20 mouse cellular contexts compared by ENCODE assay signal in the genomic region with DNA sequence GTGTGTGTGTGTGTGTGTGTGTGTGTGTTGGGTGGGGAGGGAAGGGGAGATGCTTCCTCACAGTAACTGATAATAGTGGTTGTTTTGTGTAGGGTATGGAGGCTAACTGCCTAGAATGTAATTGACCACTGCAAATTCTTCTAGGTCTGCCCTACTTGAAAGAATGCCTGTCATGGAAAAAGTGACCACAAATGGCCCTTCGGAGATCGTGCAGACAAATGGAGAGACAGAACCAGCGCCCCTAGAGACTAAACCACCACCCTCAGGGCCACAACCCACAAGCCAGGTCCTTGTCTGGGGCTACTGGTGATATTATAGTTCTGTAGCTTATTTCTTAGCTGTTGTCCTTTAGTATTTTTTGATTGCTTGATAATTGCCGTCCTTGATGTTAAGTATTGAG. TPM values are rescaled to one million over a fixed set of nuclear protein-coding genes. Genes with fewer than 3 reads are reported as not detected.
DNase-seq lines count a peak whose midpoint lies in the region; ATAC-seq and TF ChIP-seq lines count a peak whose summit lies in the region.
"Had no signal": no experiment of that assay in that cellular context is flagged by ENCODE, and none has a peak within 500 bp of the region (broad histone marks: within the 10 kb centered on the region; RNA-seq: fewer than 3 reads in every experiment).

No protein-coding gene starts in this region.

- TF ChIP-seq POLR2A in CH12.LX (IDR thresholded peaks at IDR 0.05; ENCODE audit: low read depth, low read length) = no peak
- TF ChIP-seq POLR2A in lung, adult 2 months (IDR thresholded peaks at IDR 0.05; ENCODE audit: borderline replicate concordance, extremely low read depth, low read depth, low read length) = no peak

- no peaks in the 10 kb centered on the region for H3K27me3 ChIP-seq in CH12.LX (replicated peaks)
- no peaks in the 10 kb centered on the region for H3K27me3 ChIP-seq in heart, embryonic 11.5 days (ENCODE audit: control insufficient read depth, insufficient read depth, low read length)
- H3K27me3 ChIP-seq: Patski had no signal

- H3K9ac ChIP-seq in CH12.LX (ENCODE audit: insufficient read depth, low read depth) = no peak overlapping the region
- no peak overlapping the region for H3K9ac ChIP-seq in heart, embryonic 11.5 days (ENCODE audit: low read depth, low read length)

- no peaks in the 10 kb centered on the region for H3K79me2 ChIP-seq in CH12.LX (replicated peaks; ENCODE audit: control insufficient read depth, extremely low read depth, insufficient read depth, poor library complexity, severe bottlenecking)

- no peak overlapping the region for H3K4me2 ChIP-seq in CH12.LX (ENCODE audit: insufficient read depth, low read depth, poor library complexity, severe bottlenecking)
- H3K4me2 ChIP-seq in heart, embryonic 11.5 days = no peak overlapping the region

- peak overlapping the region in 1 of 3 experiments; percentile 42 for H3K4me3 ChIP-seq in CH12.LX (replicated peaks in 1 of 3; ENCODE audit: low read depth in 2 of 3, low read length in 2 of 3, poor library complexity in 1 of 3)
- H3K4me3 ChIP-seq in heart, embryonic 11.5 days (ENCODE audit: low read depth, low read length) = no peak overlapping the region
- no peak overlapping the region for H3K4me3 ChIP-seq in lung, adult 2 months (replicated peaks; ENCODE audit: extremely low read depth, low read depth, low read length)

- DNase-seq in 416B (ENCODE audit: low read depth) (peak; percentile 24), CH12.LX (ENCODE audit: extremely low read depth) (peak; percentile 73)
- no peak for DNase-seq in lung, adult 2 months
- DNase-seq: adrenal gland, adult 2 months; adrenal gland, adult 8-10 months; adrenal gland, postnatal 10 days; adrenal gland, postnatal 14 days; adrenal gland, postnatal 25 days; adrenal gland, postnatal 36 days; B cell, adult 2 months; cerebellum, adult 11 months; cerebellum, adult 11-12 months; cerebellum, adult 18-20 months; cerebellum, adult 2 months; cerebellum, adult 8-10 months had no signal

- dilution Hi-C loops in CH12.LX (cut with MboI; ENCODE audit: extremely low pct_ligation_motif_present, extremely low pct_unique_long_range_greater_than_20kb, low sequenced_read_pairs) = no loop called here

- TF ChIP-seq CTCF in CH12.LX (conservative IDR thresholded peaks at IDR 0.05 in 1 of 2, IDR thresholded peaks at IDR 0.05 in 1 of 2; ENCODE audit: low read depth in 2 of 2, low read length in 2 of 2) = peak in 1 of 2 experiments; percentile 49; a peak in 2 of 4 replicates
- TF ChIP-seq CTCF in lung, adult 2 months (IDR thresholded peaks at IDR 0.05; ENCODE audit: insufficient read depth, low read length) = no peak

- H3K27ac ChIP-seq in CH12.LX (ENCODE audit: insufficient read depth, low read depth) = no peak overlapping the region
- H3K27ac ChIP-seq in heart, embryonic 11.5 days (ENCODE audit: low read depth, low read length) = no peak overlapping the region

- 85% methylated on average over 4 of the region's 4 CpGs for WGBS in heart, embryonic 11.5 days (ENCODE audit: insufficient replicate concordance)
- 86% methylated on average over 4 of the region's 4 CpGs for WGBS in lung, adult 2 months

- no peaks in the 10 kb centered on the region for H3K9me3 ChIP-seq in CH12.LX (replicated peaks; ENCODE audit: low read length)
- no peaks in the 10 kb centered on the region for H3K9me3 ChIP-seq in heart, embryonic 11.5 days (replicated peaks; ENCODE audit: control insufficient read depth, low read length)
- H3K9me3 ChIP-seq: G1E had no signal

- no peak for ATAC-seq in heart, embryonic 11.5 days (replicated peaks; ENCODE audit: insufficient number of reproducible peaks, low FRiP score, low TSS enrichment)
- ATAC-seq: activated CD4-positive, CD25-positive, alpha-beta regulatory T cell, adult 4 months; CD4-positive, CD25-positive, alpha-beta regulatory T cell, adult 4 months; Patski had no signal

- peak; percentile 82 for TF ChIP-seq EP300 in CH12.LX (IDR thresholded peaks at IDR 0.05; ENCODE audit: low read length)

- in situ Hi-C loops in CH12.LX (cut with MboI; ENCODE audit: low pct_ligation_motif_present, low pct_unique_long_range_greater_than_20kb, low sequenced_read_pairs) = loop anchor here (5.0 to 10.0 kb wide), 2 partner anchors 68 to 150 kb away; no protein-coding TSS in a partner anchor

- TF ChIP-seq RAD21 in CH12.LX (IDR thresholded peaks at IDR 0.05; ENCODE audit: low read depth, low read length) = no peak; the same call in 1 of the 2 replicates

- peaks cover 37 to 82% of the 10 kb centered on the region in 2 experiments for H3K36me3 ChIP-seq in CH12.LX (replicated peaks in 1 of 2; ENCODE audit: control insufficient read depth in 1 of 2, insufficient read depth in 1 of 2, low read length in 1 of 2)
- H3K36me3 ChIP-seq in heart, embryonic 11.5 days (ENCODE audit: control insufficient read depth, insufficient read depth, low read length) = peaks cover 14% of the 10 kb centered on the region

- peaks cover 2 to 17% of the 10 kb centered on the region in 2 experiments for H3K4me1 ChIP-seq in CH12.LX (ENCODE audit: control insufficient read depth in 1 of 2, insufficient read depth in 2 of 2)
- no peaks in the 10 kb centered on the region for H3K4me1 ChIP-seq in heart, embryonic 11.5 days (ENCODE audit: control insufficient read depth, insufficient read depth, low read length)
- H3K4me1 ChIP-seq in lung, adult 2 months (ENCODE audit: control insufficient read depth, insufficient read depth, low read length) = no peaks in the 10 kb centered on the region

TF ChIP-seq in CH12.LX, 34 proteins besides CTCF, POLR2A, EP300 and RAD21:
- TF ChIP-seq MYC (IDR thresholded peaks at IDR 0.05; ENCODE audit: low read depth, low read length) (peak; percentile 60; the same call in 1 of the 2 replicates), MAFK (IDR thresholded peaks at IDR 0.05; ENCODE audit: insufficient replicate concordance, low read length) (peak; percentile 60; the same call in 1 of the 2 replicates), ELF1 (IDR thresholded peaks at IDR 0.05; ENCODE audit: low read depth, low read length) (no peak), TBP (conservative IDR thresholded peaks at IDR 0.05; ENCODE audit: low read depth, low read length) (no peak), USF1 (IDR thresholded peaks at IDR 0.05; ENCODE audit: low read depth, low read length) (no peak), CHD2 (IDR thresholded peaks at IDR 0.05; ENCODE audit: low read length) (0 out of 2 replicates have a peak, but pooled peaks have one; percentile 26), ETS1 (conservative IDR thresholded peaks at IDR 0.05; ENCODE audit: low read depth, low read length) (peak; percentile 61), PAX5 (IDR thresholded peaks at IDR 0.05; ENCODE audit: low read length) (no peak), E2F4 (IDR thresholded peaks at IDR 0.05; ENCODE audit: insufficient replicate concordance, low read depth, low read length) (no peak), KAT2A (IDR thresholded peaks at IDR 0.05; ENCODE audit: insufficient replicate concordance, low read length) (no peak), JUND (conservative IDR thresholded peaks at IDR 0.05; ENCODE audit: low read depth, low read length) (peak; percentile 77; the same call in 1 of the 2 replicates), NRF1 (IDR thresholded peaks at IDR 0.05; ENCODE audit: low read depth, low read length) (no peak), MAZ (IDR thresholded peaks at IDR 0.05; ENCODE audit: low read depth, low read length) (0 out of 2 replicates have a peak, but pooled peaks have one; percentile 42), ZC3H11A (IDR thresholded peaks at IDR 0.05; ENCODE audit: low read depth, low read length) (no peak), IRF4 (IDR thresholded peaks at IDR 0.05; ENCODE audit: low read depth, low read length) (peak; percentile 66), HCFC1 (IDR thresholded peaks at IDR 0.05; ENCODE audit: low read depth, low read length) (no peak), SIN3A (IDR thresholded peaks at IDR 0.05; ENCODE audit: low read length) (peak; percentile 54; the same call in 1 of the 2 replicates), SMC3 (IDR thresholded peaks at IDR 0.05; ENCODE audit: low read depth, low read length) (0 out of 2 replicates have a peak, but pooled peaks have one; percentile 18), JUN (IDR thresholded peaks at IDR 0.05; ENCODE audit: insufficient read depth, low read depth, low read length) (peak; percentile 88), GABPA (IDR thresholded peaks at IDR 0.05; ENCODE audit: insufficient replicate concordance, low read depth, low read length) (no peak), BHLHE40 (IDR thresholded peaks at IDR 0.05; ENCODE audit: low read depth, low read length) (peak; percentile 76), MAX (IDR thresholded peaks at IDR 0.05; ENCODE audit: low read length) (no peak), MEF2A (IDR thresholded peaks at IDR 0.05; ENCODE audit: borderline replicate concordance, low read depth, low read length) (peak; percentile 70; the same call in 1 of the 2 replicates), TCF12 (IDR thresholded peaks at IDR 0.05; ENCODE audit: low read depth, low read length) (0 out of 2 replicates have a peak, but pooled peaks have one; percentile 43)
TF ChIP-seq in CH12.LX: peak in this region for 13.

RNA-seq across cellular contexts. Expression of a gene that starts 13.8 kb away (rescaled TPM):
- total RNA-seq in CH12.LX (2012; rRNA removed) (3.1 and 3.8 TPM in 2 replicates), CH12.LX (2014; rRNA removed) (2.9 and 3.5 TPM in 2 replicates)
- 8.9 and 9.2 TPM in 2 replicates for polyA plus RNA-seq in CH12.LX (2012; ENCODE audit: insufficient read length, low read depth)
- polyA plus RNA-seq in heart, embryonic 11.5 days (2014; fragmentation: Nextera tagmentation; extraction: Ambion mirVana) = 2.2 and 3.3 TPM in 2 replicates
- polyA plus RNA-seq in lung, adult 2 months (2012; rRNA removed) = 4.4 and 6.6 TPM in 2 replicates
